Mouse (Mus musculus): Measurements from ENCODE around the gene Trim47. TPM values are rescaled to one million over a fixed set of nuclear protein-coding genes. Genes with fewer than 3 reads are reported as not detected.

Gene Trim47
- polyA plus RNA-seq, 1 experiment from 2014 or later: 6.0 TPM

GRCm38 (mm10) chr11:116134171-116134570 lies 7.2 kb upstream of the Trim47 start:
- H3K4me3 ChIP-seq (replicated peaks): no peak overlapping the region
- ATAC-seq (ENCODE audit: insufficient number of reproducible peaks, insufficient read depth, low FRiP score, low TSS enrichment, low read depth): no peak
- H3K9me3 ChIP-seq: no peaks in the 10 kb centered on the region
- H3K4me2 ChIP-seq: no peak overlapping the region
- WGBS: 79% methylated on average over 10 of the region's 10 CpGs
- H3K27ac ChIP-seq: no peak overlapping the region
- no peak overlapping the region for H3K9ac ChIP-seq (replicated peaks)
- no peaks in the 10 kb centered on the region; the same call in none of the 2 replicates for H3K27me3 ChIP-seq
- H3K36me3 ChIP-seq: peaks cover 47% of the 10 kb centered on the region
- peaks cover 42% of the 10 kb centered on the region for H3K4me1 ChIP-seq (replicated peaks)

- Histone ChIP-seq H3K4me3 (replicated peaks) (no peak overlapping the region), H3K9me3 (no peaks in the 10 kb centered on the region), H3K4me2 (no peak overlapping the region), H3K27me3 (no peaks in the 10 kb centered on the region; the same call in none of the 2 replicates), H3K9ac (replicated peaks) (no peak overlapping the region), H3K36me3 (peaks cover 48% of the 10 kb centered on the region), H3K27ac (peak overlapping the region; percentile 12; the same call in 1 of the 2 replicates), H3K4me1 (replicated peaks) (peaks cover 42% of the 10 kb centered on the region)
- WGBS: 54% methylated on average over 5 of the region's 5 CpGs
- ATAC-seq (ENCODE audit: insufficient number of reproducible peaks, insufficient read depth, low FRiP score, low TSS enrichment, low read depth): no peak
Observed at GRCm38 (mm10) chr11:116133497-116133896, 6.5 kb upstream of the Trim47 start.

GRCm38 (mm10) chr11:116132366-116133333 lies 5.6 kb upstream of the Trim47 start:
- Histone ChIP-seq H3K27ac (no peak overlapping the region), H3K36me3 (peaks cover 48% of the 10 kb centered on the region), H3K4me1 (replicated peaks) (peaks cover 45% of the 10 kb centered on the region), H3K4me3 (replicated peaks) (no peak overlapping the region), H3K9ac (replicated peaks) (no peak overlapping the region), H3K27me3 (no peaks in the 10 kb centered on the region; the same call in none of the 2 replicates), H3K9me3 (no peaks in the 10 kb centered on the region), H3K4me2 (no peak overlapping the region)
- no peak for ATAC-seq (ENCODE audit: insufficient number of reproducible peaks, insufficient read depth, low FRiP score, low TSS enrichment, low read depth)
- 81% methylated on average over 16 of the region's 16 CpGs for WGBS

GRCm38 (mm10) chr11:116131349-116132170 lies 4.5 kb upstream of the Trim47 start:
- Histone ChIP-seq H3K36me3 (peaks cover 48% of the 10 kb centered on the region), H3K9ac (replicated peaks) (peak overlapping the region; percentile 18; the same call in 1 of the 2 replicates)
- no peak for ATAC-seq (ENCODE audit: insufficient number of reproducible peaks, insufficient read depth, low FRiP score, low TSS enrichment, low read depth)

GRCm38 (mm10) chr11:116130488-116131205 lies 3.6 kb upstream of the Trim47 start, which contains the start of gene Trim65:
TSS of gene Trim65 (minus strand) at chr11:116131128.
- Histone ChIP-seq H3K36me3 (peaks cover 48% of the 10 kb centered on the region), H3K4me1 (replicated peaks) (peaks cover 49% of the 10 kb centered on the region), H3K27ac (peak within 1 kb of the TSS; percentile 85), H3K4me3 (replicated peaks) (peak within 1 kb of the TSS; percentile 57), H3K4me2 (peak within 1 kb of the TSS; percentile 73), H3K9ac (replicated peaks) (peak within 1 kb of the TSS; percentile 68), H3K9me3 (no peaks in the 10 kb centered on the region), H3K27me3 (no peaks in the 10 kb centered on the region; the same call in none of the 2 replicates)
- 0 out of 2 replicates have a peak, but pooled peaks have one; percentile 28 for ATAC-seq (ENCODE audit: insufficient number of reproducible peaks, insufficient read depth, low FRiP score, low TSS enrichment, low read depth)
- WGBS: 2% methylated on average over 69 of the region's 69 CpGs

More at GRCm38 (mm10) chr11:116131349-116132170, 4.5 kb upstream of the Trim47 start:
- H3K27ac ChIP-seq: peak overlapping the region; percentile 85
- H3K9me3 ChIP-seq: no peaks in the 10 kb centered on the region
- WGBS: 84% methylated on average over 15 of the region's 15 CpGs
- H3K27me3 ChIP-seq: no peaks in the 10 kb centered on the region; the same call in none of the 2 replicates
- H3K4me2 ChIP-seq: peak overlapping the region; percentile 73
- H3K4me3 ChIP-seq (replicated peaks): peak overlapping the region; percentile 57
- peaks cover 46% of the 10 kb centered on the region for H3K4me1 ChIP-seq (replicated peaks)

GRCm38 (mm10) chr11:116129993-116130487 lies 3.0 kb upstream of the Trim47 start:
- peak overlapping the region; percentile 73 for H3K4me2 ChIP-seq
- no peaks in the 10 kb centered on the region; the same call in none of the 2 replicates for H3K27me3 ChIP-seq
- peak overlapping the region; percentile 57 for H3K4me3 ChIP-seq (replicated peaks)
- peaks cover 48% of the 10 kb centered on the region for H3K36me3 ChIP-seq
- 0 out of 2 replicates have a peak, but pooled peaks have one; percentile 12 for ATAC-seq (ENCODE audit: insufficient number of reproducible peaks, insufficient read depth, low FRiP score, low TSS enrichment, low read depth)
- H3K27ac ChIP-seq: peak overlapping the region; percentile 85
- H3K4me1 ChIP-seq (replicated peaks): peaks cover 49% of the 10 kb centered on the region
- WGBS: 44% methylated on average over 8 of the region's 8 CpGs
- H3K9ac ChIP-seq (replicated peaks): peak overlapping the region; percentile 68
- no peaks in the 10 kb centered on the region for H3K9me3 ChIP-seq

GRCm38 (mm10) chr11:116129091-116129790 lies 2.2 kb upstream of the Trim47 start:
- peaks cover 40% of the 10 kb centered on the region for H3K36me3 ChIP-seq
- ATAC-seq (ENCODE audit: insufficient number of reproducible peaks, insufficient read depth, low FRiP score, low TSS enrichment, low read depth): no peak
- H3K9ac ChIP-seq (replicated peaks): 0 out of 2 replicates have a peak overlapping the region, but pooled peaks have one; percentile 1
- no peak overlapping the region for H3K27ac ChIP-seq
- WGBS: 82% methylated on average over 9 of the region's 9 CpGs
- H3K4me2 ChIP-seq: peak overlapping the region; percentile 73; the same call in 1 of the 2 replicates
- no peaks in the 10 kb centered on the region for H3K9me3 ChIP-seq
- no peaks in the 10 kb centered on the region; the same call in none of the 2 replicates for H3K27me3 ChIP-seq
- no peak overlapping the region for H3K4me3 ChIP-seq (replicated peaks)
- H3K4me1 ChIP-seq (replicated peaks): peaks cover 49% of the 10 kb centered on the region

GRCm38 (mm10) chr11:116127986-116128385 lies 976 bp upstream of the Trim47 start:
- Histone ChIP-seq H3K4me3 (replicated peaks) (no peak overlapping the region; the same call in 1 of the 2 replicates), H3K4me1 (replicated peaks) (peaks cover 41% of the 10 kb centered on the region), H3K9ac (replicated peaks) (peak overlapping the region; percentile 44), H3K4me2 (peak overlapping the region; percentile 49), H3K9me3 (no peaks in the 10 kb centered on the region), H3K27me3 (no peaks in the 10 kb centered on the region; the same call in none of the 2 replicates), H3K27ac (peak overlapping the region; percentile 50; the same call in 1 of the 2 replicates), H3K36me3 (peaks cover 29% of the 10 kb centered on the region)
- no peak for ATAC-seq (ENCODE audit: insufficient number of reproducible peaks, insufficient read depth, low FRiP score, low TSS enrichment, low read depth)
- WGBS: 68% methylated on average over 9 of the region's 9 CpGs

- Histone ChIP-seq H3K36me3 (peaks cover 23% of the 10 kb centered on the region), H3K27me3 (no peaks in the 10 kb centered on the region; the same call in none of the 2 replicates), H3K27ac (no peak overlapping the region), H3K4me1 (replicated peaks) (peaks cover 34% of the 10 kb centered on the region), H3K9ac (replicated peaks) (no peak overlapping the region), H3K4me2 (peak overlapping the region; percentile 49; the same call in 1 of the 2 replicates), H3K9me3 (no peaks in the 10 kb centered on the region), H3K4me3 (replicated peaks) (no peak overlapping the region)
- WGBS: 95% methylated on average over 15 of the region's 15 CpGs
- no peak for ATAC-seq (ENCODE audit: insufficient number of reproducible peaks, insufficient read depth, low FRiP score, low TSS enrichment, low read depth)
Observed at GRCm38 (mm10) chr11:116126261-116126660, 749 bp downstream of the Trim47 start.
